Mouse (Mus musculus) heart, embryonic 13.5 days (tissue): ENCODE data around the gene Ccnf. TPM values are rescaled to one million over a fixed set of nuclear protein-coding genes. Genes with fewer than 3 reads are reported as not detected.
A peak's percentile ranks its signal among the peaks of the same experiment; 100 is the strongest.

Source experiments
- ATAC-seq: fragments of 200-750 bp; cut with Nextera tagmentation; 2 replicates; pipeline ENCODE4 v1.8.0; 2017; ENCODE audit warnings: moderate TSS enrichment; ENCODE audit not compliant: insufficient number of reproducible peaks, low FRiP score, low TSS enrichment; ENCODE audit errors: extremely low read depth
- H3K27ac ChIP-seq: fragments of 300-500 bp; sonication (generic); replicated peaks from 2 replicates; pipeline ENCODE4 v1.5.1; 2015; ENCODE audit warnings: moderate library complexity, mild to moderate bottlenecking, inconsistent platforms
- H3K27me3 ChIP-seq: fragments of 300-500 bp; sonication (generic); replicated peaks from 2 replicates; pipeline ENCODE4 v1.6.1; 2015; ENCODE audit warnings: mild to moderate bottlenecking, inconsistent platforms
- H3K36me3 ChIP-seq: fragments of 300-500 bp; sonication (generic); 2 replicates; pipeline ENCODE4 v1.6.1; 2015; ENCODE audit warnings: mild to moderate bottlenecking, inconsistent platforms
- H3K4me1 ChIP-seq: fragments of 300-500 bp; sonication (generic); 2 replicates; pipeline ENCODE4 v1.6.1; 2015; ENCODE audit warnings: inconsistent platforms
- H3K4me2 ChIP-seq: fragments of 300-500 bp; sonication (generic); 2 replicates; pipeline ENCODE4 v1.6.1; 2015; ENCODE audit warnings: inconsistent platforms, mild to moderate bottlenecking, moderate library complexity
- H3K4me3 ChIP-seq: fragments of 300-500 bp; sonication (generic); 2 replicates; pipeline ENCODE4 v1.5.1; 2015; ENCODE audit warnings: moderate library complexity, mild to moderate bottlenecking, inconsistent platforms
- H3K9ac ChIP-seq: fragments of 300-500 bp; sonication (generic); 2 replicates; pipeline ENCODE4 v1.6.1; 2015; ENCODE audit warnings: inconsistent platforms, mild to moderate bottlenecking, moderate library complexity
- H3K9me3 ChIP-seq: fragments of 300-500 bp; sonication (generic); 2 replicates; pipeline ENCODE4 v1.6.1; 2016; ENCODE audit warnings: inconsistent platforms
- WGBS: fragments of 180-500 bp; shearing (Covaris S2); methylation state at CpG from one replicate; pipeline ENCODE4 v1.1.7; 2015; ENCODE audit warnings: mixed read lengths; 5-methylcytosine and 5-hydroxymethylcytosine counted together
- polyA plus RNA-seq: library from polyadenylated mRNA; unstranded; fragments of >200 nt; fragmentation: Nextera tagmentation; extraction: Ambion mirVana; gene quantifications from 2 replicates; pipeline ENCODE4 v1.2.1, GENCODE M21; 2015

The Ccnf gene
- polyA plus RNA-seq, 1 experiment from 2014 or later, result 38.4 TPM

- H3K4me3 ChIP-seq, result peak within 1 kb of the TSS; percentile 73
- 1% methylated on average over 43 of the region's 43 CpGs for WGBS
- peak within 1 kb of the TSS; percentile 83 for H3K9ac ChIP-seq
- H3K9me3 ChIP-seq, result no peaks in the 10 kb centered on the region
- peaks cover 51% of the 10 kb centered on the region for H3K27me3 ChIP-seq
- no peaks in the 10 kb centered on the region for H3K36me3 ChIP-seq
- H3K27ac ChIP-seq, result peak within 1 kb of the TSS; percentile 67
- peak; percentile 41 for ATAC-seq
- H3K4me2 ChIP-seq, result peak within 1 kb of the TSS; percentile 85
- H3K4me1 ChIP-seq, result peaks cover 77% of the 10 kb centered on the region
These were observed 42.0 kb downstream of the Ccnf start, which contains the start of gene Ntn3 for GRCm38 (mm10) chr17:24209043-24209915. Ntn3 (minus strand) TSS chr17:24209531.

GRCm38 (mm10) chr17:24208641-24209042 lies 42.6 kb downstream of the Ccnf start:
- Histone ChIP-seq H3K36me3 (no peaks in the 10 kb centered on the region), H3K9ac (peak overlapping the region; percentile 83), H3K4me3 (peak overlapping the region; percentile 73), H3K27ac (peak overlapping the region; percentile 67), H3K27me3 (peaks cover 51% of the 10 kb centered on the region), H3K9me3 (no peaks in the 10 kb centered on the region), H3K4me2 (peak overlapping the region; percentile 85), H3K4me1 (peaks cover 82% of the 10 kb centered on the region)
- no peak for ATAC-seq
- WGBS, result 3% methylated on average over 29 of the region's 29 CpGs

- Histone ChIP-seq H3K9ac (peak overlapping the region; percentile 83), H3K36me3 (no peaks in the 10 kb centered on the region), H3K27ac (peak overlapping the region; percentile 67), H3K27me3 (peaks cover 51% of the 10 kb centered on the region), H3K4me2 (peak overlapping the region; percentile 85), H3K9me3 (no peaks in the 10 kb centered on the region), H3K4me1 (peaks cover 88% of the 10 kb centered on the region), H3K4me3 (peak overlapping the region; percentile 73)
- ATAC-seq, result no peak
- WGBS, result 64% methylated on average over 34 of the region's 34 CpGs
These were observed 43.3 kb downstream of the Ccnf start for GRCm38 (mm10) chr17:24207768-24208640.

- Histone ChIP-seq H3K4me1 (peaks cover 89% of the 10 kb centered on the region), H3K36me3 (no peaks in the 10 kb centered on the region), H3K9ac (peak overlapping the region; percentile 87), H3K4me2 (peak overlapping the region; percentile 85), H3K4me3 (peak overlapping the region; percentile 73), H3K9me3 (no peaks in the 10 kb centered on the region), H3K27ac (no peak overlapping the region), H3K27me3 (peaks cover 43% of the 10 kb centered on the region)
- peak; percentile 49; the same call in 1 of the 2 replicates for ATAC-seq
- 5% methylated on average over 61 of the region's 62 CpGs for WGBS
These were observed 44.6 kb downstream of the Ccnf start for GRCm38 (mm10) chr17:24206451-24207351.

- H3K4me3 ChIP-seq, result peak overlapping the region; percentile 73
- ATAC-seq, result peak; percentile 8; the same call in 1 of the 2 replicates
- WGBS, result 3% methylated on average over 15 of the region's 15 CpGs
- H3K4me1 ChIP-seq, result peaks cover 81% of the 10 kb centered on the region
- peak overlapping the region; percentile 85 for H3K4me2 ChIP-seq
- peak overlapping the region; percentile 87 for H3K9ac ChIP-seq
- H3K9me3 ChIP-seq, result no peaks in the 10 kb centered on the region
- H3K36me3 ChIP-seq, result no peaks in the 10 kb centered on the region
- peaks cover 37% of the 10 kb centered on the region for H3K27me3 ChIP-seq
- H3K27ac ChIP-seq, result peak overlapping the region; percentile 59
These were observed 45.3 kb downstream of the Ccnf start for GRCm38 (mm10) chr17:24205908-24206361.

GRCm38 (mm10) chr17:24205284-24205888 lies 45.9 kb downstream of the Ccnf start, which contains the start of gene Tbc1d24:
Tbc1d24 (minus strand) TSS chr17:24205562.
- H3K27me3 ChIP-seq, result peaks cover 32% of the 10 kb centered on the region
- H3K4me2 ChIP-seq, result peak within 1 kb of the TSS; percentile 85
- under 1% methylated on average over 64 of the region's 65 CpGs for whole genome bisulfite sequencing
- H3K27ac ChIP-seq, result peak within 1 kb of the TSS; percentile 59
- peak within 1 kb of the TSS; percentile 73 for H3K4me3 ChIP-seq
- peak; percentile 64 for ATAC-seq
- H3K4me1 ChIP-seq, result peaks cover 77% of the 10 kb centered on the region
- H3K9ac ChIP-seq, result peak within 1 kb of the TSS; percentile 87
- H3K9me3 ChIP-seq, result no peaks in the 10 kb centered on the region
- no peaks in the 10 kb centered on the region for H3K36me3 ChIP-seq

- WGBS, result 10% methylated on average over 7 of the region's 7 CpGs
- peak overlapping the region; percentile 87 for H3K9ac ChIP-seq
- no peaks in the 10 kb centered on the region for H3K9me3 ChIP-seq
- no peak for ATAC-seq
- H3K27ac ChIP-seq, result no peak overlapping the region; the same call in 1 of the 2 replicates
- H3K4me2 ChIP-seq, result peak overlapping the region; percentile 85
- peaks cover 27% of the 10 kb centered on the region for H3K27me3 ChIP-seq
- no peaks in the 10 kb centered on the region for H3K36me3 ChIP-seq
- H3K4me3 ChIP-seq, result peak overlapping the region; percentile 73
- H3K4me1 ChIP-seq, result peaks cover 77% of the 10 kb centered on the region
These were observed 46.4 kb downstream of the Ccnf start for GRCm38 (mm10) chr17:24204846-24205245.

- Histone ChIP-seq H3K4me2 (peak overlapping the region; percentile 85), H3K9ac (peak overlapping the region; percentile 87), H3K4me3 (peak overlapping the region; percentile 73), H3K27me3 (peaks cover 25% of the 10 kb centered on the region), H3K4me1 (peaks cover 79% of the 10 kb centered on the region), H3K9me3 (no peaks in the 10 kb centered on the region), H3K36me3 (no peaks in the 10 kb centered on the region), H3K27ac (0 out of 2 replicates have a peak overlapping the region, but pooled peaks have one; percentile 15)
- ATAC-seq, result no peak
- WGBS, result 53% methylated on average over 3 of the region's 3 CpGs
These were observed 47.4 kb downstream of the Ccnf start for GRCm38 (mm10) chr17:24203611-24204534.

GRCm38 (mm10) chr17:24203068-24203467 lies 48.2 kb downstream of the Ccnf start:
- H3K27ac ChIP-seq, result 0 out of 2 replicates have a peak overlapping the region, but pooled peaks have one; percentile 15
- H3K36me3 ChIP-seq, result no peaks in the 10 kb centered on the region

More at GRCm38 (mm10) chr17:24203068-24203467, 48.2 kb downstream of the Ccnf start:
- Histone ChIP-seq H3K9me3 (no peaks in the 10 kb centered on the region), H3K4me2 (peak overlapping the region; percentile 85), H3K9ac (peak overlapping the region; percentile 87), H3K4me3 (0 out of 2 replicates have a peak overlapping the region, but pooled peaks have one; percentile 0), H3K4me1 (peaks cover 72% of the 10 kb centered on the region), H3K27me3 (peaks cover 22% of the 10 kb centered on the region)
- no peak for ATAC-seq
- 28% methylated on average over 4 of the region's 4 CpGs for WGBS
